Mouse (Mus musculus) lung, postnatal 14 days (tissue): ENCODE results near the gene C1qtnf4.

ENCODE experiments used
- DNase-seq: peaks from one replicate; pipeline ENCODE4 v3.0.0; 2021

Gene C1qtnf4

DNA sequence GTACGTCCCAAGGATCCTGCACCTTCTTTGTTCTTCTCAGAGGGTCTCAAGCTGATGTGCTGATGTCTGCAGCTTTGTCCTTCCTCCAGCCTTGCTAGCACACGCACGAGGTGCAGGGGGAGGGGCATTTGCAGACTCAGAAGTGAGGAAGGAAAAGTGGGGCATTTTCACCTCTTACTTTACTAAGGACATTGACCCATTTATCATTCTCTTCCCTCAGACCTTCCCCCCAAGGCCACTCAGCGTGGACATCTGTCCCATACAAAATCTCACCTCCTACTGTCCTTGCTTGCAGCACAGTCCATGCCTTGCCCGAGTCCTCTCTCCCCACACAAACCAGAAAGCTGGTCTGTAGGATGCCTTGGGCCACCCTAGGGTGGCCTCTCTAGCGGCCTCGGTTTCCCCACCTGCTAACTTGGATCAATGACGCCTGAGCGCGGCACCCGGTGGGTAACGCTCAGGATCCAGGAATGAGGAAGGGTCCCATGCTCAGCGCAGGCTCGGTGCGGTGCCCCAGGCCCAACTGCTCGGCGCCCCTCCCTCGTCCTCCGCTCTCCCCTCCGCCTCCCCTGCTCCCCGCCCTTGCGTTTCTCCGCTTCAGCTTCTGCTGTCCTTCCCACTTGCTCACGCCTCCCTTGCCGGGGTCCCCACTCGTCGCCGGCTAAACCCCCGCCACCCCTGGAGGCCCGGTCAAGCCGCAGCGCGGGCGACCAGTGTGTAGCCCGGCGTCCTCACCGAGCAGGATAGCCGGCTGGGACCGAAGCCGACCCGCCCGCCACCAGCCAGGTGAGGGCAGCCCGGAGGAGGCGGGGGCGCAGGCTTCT is at the start of gene C1qtnf4:
Gene C1qtnf4, plus strand, starts transcription at position 643 of the 824 bp plus-strand sequence.
- DNase-seq = no peak

GRCm38 (mm10) chr2:90838621-90839020 is 47.0 kb upstream of the C1qtnf4 start:
- no peak for DNase-seq

DNA sequence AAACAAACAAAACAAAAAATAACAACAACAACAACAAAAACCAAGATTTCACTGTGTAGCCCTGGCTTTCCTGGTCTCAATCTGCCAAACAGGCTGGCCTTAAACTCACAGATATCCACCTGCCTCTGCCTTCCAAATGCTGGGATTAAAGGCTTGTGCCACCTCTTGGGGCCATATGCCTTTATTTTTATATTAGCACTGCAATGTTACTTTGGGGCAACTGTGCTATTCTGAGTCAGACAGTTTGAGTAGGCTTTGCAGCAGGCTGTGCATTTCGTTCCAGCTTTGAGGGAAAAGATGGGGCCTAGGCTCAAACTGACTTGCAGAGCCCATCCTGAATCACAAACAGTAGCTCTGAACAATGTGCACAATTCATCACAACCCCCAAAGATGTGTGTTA is 42.0 kb upstream of the C1qtnf4 start:
- no peak for DNase-seq

DNA sequence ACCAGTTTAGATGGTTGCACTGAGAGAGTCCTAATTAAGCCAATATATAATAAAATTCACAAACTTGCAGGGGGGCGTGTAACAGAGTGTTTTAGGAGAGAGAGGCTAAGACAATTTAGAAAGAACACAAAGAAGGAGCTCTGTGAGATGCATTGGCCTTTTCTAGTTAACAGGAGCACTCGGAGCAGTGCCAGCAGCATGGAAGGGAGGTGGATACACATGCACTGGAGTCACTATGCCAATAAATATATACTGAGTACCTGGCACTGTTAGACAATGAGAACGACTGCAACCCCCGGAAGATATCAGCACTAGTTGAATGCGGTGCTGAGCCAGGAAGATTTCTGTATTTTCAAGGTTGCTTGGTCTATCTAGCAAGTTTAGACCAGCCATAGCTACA is 41.4 kb upstream of the C1qtnf4 start:
- DNase-seq = no peak

GRCm38 (mm10) chr2:90845234-90845633 is 40.4 kb upstream of the C1qtnf4 start:
- no peak for DNase-seq

DNA sequence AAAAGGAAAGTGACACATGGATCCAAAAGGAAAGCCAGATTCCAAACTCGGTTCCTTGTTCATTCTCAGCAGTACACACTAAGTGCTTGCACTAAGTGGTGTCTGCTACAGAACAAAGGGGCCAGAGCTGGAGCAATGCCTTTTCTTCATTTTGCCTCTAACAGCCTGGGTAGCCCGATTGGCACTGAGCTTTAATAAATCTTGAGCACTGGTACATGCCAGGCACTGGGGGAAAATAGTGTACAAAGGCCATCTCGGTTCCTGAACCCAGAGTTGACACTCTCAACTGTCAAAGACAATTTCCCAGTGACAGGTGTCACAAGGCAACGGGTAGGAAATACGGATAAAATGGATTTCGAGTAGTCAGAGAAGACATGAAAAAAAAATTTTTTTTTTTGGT is 39.5 kb upstream of the C1qtnf4 start:
- no peak for DNase-seq

DNA sequence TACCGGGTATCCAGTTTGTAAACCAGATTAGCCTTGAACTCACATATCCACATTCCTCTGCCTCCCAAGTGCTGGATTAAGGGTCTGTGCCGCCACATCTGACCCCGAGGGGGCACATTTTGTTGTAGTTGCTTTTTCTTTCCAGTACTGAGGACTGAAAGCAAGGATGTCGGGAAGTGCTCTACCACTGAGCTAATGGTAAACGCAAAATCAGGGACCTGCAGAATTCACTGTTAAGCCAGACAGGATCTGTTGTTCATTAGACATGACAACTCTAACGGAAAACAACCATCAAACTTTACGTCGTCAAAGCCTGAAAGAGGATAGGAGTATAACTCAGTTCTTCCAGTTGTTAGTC is 39.1 kb upstream of the C1qtnf4 start:
- DNase-seq = no peak

- DNase-seq = peak; percentile 99
Observed at GRCm38 (mm10) chr2:90846955-90847680, 38.5 kb upstream of the C1qtnf4 start, which contains the start of gene Mtch2. Gene Mtch2 (plus strand): TSS chr2:90847155.

DNA sequence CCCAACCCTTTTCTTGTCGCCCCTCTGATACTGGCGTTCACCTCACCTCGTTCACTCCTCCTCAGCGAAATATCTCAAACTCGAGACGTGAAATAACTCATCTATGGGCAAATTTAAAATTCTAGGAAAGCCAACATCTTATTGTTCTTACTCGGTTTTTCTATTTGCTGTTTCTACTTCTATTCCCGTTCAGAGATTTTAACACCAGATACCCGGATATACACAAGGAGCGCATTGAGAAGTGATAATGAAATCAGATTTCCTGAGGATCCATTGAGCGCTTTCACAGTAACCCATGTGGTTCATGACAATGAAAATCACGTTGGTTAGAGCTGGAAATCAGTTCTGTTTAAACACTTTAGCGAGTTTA is 38.0 kb upstream of the C1qtnf4 start:
- DNase-seq = no peak

DNA sequence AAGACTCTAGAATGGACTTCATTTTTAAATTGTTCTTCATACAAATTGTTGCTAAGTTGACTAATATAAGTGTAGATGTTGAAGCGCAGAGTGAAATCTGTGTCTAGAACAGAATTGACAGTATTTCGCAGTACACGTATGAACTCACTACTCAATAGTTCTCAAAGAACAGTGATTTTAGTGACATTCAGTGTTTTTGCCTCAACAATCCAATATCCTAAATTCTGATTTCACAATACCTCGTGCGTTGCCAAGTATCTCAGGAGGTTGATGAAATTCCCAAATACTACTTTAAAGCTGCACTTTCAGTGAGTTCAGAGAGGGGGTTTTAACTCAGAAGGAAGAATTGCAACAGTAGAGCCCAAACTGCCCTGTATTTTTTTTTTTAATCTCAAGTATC is 37.3 kb upstream of the C1qtnf4 start:
- peak; percentile 29 for DNase-seq

DNA sequence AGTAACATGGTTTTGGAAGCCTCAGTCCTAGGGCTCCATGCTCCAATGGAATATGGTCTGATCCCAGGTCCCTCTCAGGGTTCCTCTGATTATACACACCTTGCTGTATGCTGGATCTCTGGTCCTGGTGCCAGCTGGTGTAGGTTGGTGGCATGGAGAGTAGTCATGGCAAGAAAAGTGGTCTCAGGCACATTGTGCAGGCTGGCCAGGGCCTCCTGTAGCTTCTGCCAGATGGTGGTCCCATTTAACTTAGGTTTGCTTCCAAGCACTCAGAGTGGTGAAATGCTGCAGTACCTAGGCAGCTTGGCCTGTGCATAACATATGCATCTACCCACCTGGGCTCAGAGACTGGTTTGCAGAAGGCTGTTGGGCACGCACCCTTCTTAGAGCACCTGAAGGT is 35.3 kb upstream of the C1qtnf4 start:
- no peak for DNase-seq

GRCm38 (mm10) chr2:90861486-90861885 is 24.2 kb upstream of the C1qtnf4 start:
- no peak for DNase-seq

- DNase-seq = no peak
Observed at GRCm38 (mm10) chr2:90864184-90864583, 21.5 kb upstream of the C1qtnf4 start.

- peak; percentile 91 for DNase-seq
Observed at GRCm38 (mm10) chr2:90866524-90866923, 19.1 kb upstream of the C1qtnf4 start.

- peak; percentile 29 for DNase-seq
Observed at GRCm38 (mm10) chr2:90870136-90870601, 15.5 kb upstream of the C1qtnf4 start.

GRCm38 (mm10) chr2:90871180-90871961 is 14.3 kb upstream of the C1qtnf4 start:
- peak; percentile 30 for DNase-seq

DNA sequence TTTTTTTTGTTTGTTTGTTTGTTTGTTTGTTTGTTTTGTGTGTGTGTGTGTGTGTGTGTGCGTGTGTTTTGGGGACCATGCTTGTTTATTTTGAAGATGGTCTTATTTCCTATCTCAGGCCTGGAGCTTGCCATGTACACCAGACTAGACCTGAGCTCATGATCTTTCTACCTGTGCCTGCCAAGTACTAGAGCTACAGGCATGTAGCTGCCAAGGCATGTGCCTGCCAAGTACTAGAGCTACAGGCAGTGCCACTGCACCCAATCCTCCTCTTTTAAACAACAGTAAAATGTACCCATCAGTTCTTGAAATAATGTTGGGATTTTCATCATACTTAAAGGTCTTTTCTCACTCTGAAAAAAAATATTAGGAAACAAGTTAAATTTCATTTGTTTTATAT is 11.6 kb upstream of the C1qtnf4 start:
- DNase-seq = no peak

DNA sequence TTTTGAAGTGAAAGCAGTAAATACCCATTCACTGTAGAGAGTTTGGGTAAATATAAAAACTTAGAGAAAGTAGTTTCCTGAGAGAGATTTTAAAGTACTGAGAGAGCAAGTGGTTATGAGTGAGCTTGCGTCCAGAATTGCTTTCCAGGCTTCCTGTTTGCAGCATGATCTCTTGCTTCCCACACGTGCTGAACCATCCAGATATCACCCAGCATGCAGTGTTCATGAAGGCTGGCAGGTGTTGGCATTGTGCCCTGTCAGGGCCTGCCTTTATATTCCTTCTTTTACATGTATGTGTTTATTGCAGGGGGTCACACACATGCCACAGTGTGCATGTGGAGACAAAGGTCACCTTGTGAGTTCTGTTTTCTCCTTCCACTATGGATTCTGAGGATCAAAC is 10.4 kb upstream of the C1qtnf4 start:
- DNase-seq = no peak

DNA sequence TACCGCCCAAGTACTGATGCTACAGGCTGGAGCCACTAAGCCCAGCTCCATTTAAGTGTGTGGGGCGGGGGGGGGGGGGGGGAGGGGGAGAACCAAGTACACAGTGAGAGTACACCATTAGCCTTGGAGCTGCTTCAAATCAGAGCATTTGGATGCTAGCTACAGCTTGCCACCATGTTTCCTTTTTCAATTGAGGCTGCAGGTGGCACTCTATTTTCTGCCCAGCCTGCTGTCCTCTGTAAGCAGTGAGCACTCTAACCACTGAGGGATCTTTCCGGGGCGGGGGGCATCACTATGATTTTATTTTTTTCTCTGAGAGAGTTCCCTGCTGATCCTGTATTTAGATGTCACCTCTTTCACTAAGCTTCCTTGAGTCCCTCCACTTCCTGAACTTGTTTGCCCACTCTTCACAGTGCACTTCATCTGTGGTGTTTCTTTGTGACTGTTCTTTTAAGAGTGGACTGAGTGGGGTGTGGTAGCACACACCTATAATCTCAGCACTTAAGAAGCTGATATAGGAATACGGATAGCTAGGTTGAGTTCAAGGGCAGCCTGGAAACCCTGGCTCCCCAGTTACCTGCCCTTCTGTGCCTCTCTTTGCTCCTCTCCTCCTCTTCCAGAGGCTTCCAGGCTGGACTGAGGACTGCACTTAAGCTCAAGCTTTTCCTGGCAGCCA is 7.9 kb upstream of the C1qtnf4 start:
- DNase-seq = no peak

- no peak for DNase-seq
Observed at GRCm38 (mm10) chr2:90879419-90879818, 6.2 kb upstream of the C1qtnf4 start.

- no peak for DNase-seq
Observed at GRCm38 (mm10) chr2:90880144-90880785, 5.4 kb upstream of the C1qtnf4 start.

DNA sequence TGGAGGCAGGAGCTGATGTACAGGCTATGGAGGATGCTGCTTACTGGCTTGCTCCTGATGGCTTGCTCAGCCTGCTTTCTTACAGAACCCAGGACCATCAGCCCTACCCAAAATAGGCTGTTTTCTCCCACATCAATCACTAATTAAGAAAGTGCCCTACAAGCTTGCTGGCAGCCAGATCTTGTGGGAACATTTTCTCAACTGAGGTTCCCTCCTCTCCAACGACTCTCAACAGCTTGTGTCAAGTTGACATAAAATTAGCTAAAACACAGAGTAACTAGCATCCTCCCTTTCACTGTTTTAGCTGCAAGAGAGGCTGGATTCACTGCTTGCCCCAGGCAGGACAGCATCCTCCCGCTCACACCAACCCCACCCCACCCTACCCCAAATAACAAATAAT is 3.8 kb upstream of the C1qtnf4 start:
- DNase-seq = no peak
